Mouse (Mus musculus) thymus, postnatal 4 days (tissue): Measurements from ENCODE around the gene Mrps11.

ENCODE experiments used
- DNase-seq: peaks from one replicate; pipeline ENCODE4 v3.0.0; 2021

Gene Mrps11

DNA sequence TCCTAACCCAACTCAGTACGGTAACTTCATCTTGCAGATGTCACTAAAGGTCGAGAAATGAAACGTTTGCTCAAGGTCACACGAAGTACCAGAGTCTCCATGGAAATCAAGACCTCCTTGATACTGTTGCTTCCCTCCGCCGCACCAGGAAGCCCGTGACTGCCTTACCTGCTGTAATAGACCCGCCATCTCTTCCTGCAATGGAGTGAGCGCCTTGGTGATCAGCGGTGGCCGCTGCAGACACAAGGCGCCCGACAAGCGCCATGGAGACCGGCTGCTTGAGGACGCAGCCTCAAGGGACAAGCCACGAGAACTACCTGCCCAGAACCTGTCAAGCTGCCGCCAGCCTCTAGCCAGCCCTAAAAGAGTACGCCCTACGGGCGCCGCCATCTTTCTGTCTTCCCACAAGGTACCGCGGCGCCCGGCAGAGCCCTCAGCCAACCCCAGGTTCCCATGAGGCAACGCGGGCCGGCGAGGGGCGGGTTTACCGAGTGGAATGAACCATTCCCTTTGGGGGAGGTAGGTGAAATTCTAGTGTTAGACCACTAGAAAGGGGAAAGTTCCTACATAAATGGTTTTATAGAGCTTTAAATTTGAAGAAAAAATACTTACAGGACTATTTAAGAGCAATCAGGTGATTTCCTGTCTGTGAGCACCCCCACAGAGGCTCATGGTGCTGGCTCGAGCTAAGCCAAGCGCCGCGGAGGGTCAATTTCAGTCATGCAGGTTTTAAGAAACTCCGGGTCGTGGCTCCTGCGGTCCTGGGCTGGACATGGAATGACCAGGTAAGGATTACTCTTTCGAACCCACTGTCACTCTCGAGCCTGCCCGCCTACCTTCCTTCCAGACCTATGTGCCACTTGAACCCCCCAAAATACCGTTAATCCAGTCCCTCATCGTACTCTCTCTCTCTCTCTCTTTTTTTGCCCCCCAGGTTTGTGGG lies at the start of gene Mrps11, which contains the start of gene Mrpl46:
TSS of gene Mrps11 (plus strand) at position 481 of the 943 bp plus-strand sequence.
TSS of gene Mrpl46 (minus strand) at position 893 of the 943 bp plus-strand sequence.
- peak; percentile 92 for DNase-seq

DNA sequence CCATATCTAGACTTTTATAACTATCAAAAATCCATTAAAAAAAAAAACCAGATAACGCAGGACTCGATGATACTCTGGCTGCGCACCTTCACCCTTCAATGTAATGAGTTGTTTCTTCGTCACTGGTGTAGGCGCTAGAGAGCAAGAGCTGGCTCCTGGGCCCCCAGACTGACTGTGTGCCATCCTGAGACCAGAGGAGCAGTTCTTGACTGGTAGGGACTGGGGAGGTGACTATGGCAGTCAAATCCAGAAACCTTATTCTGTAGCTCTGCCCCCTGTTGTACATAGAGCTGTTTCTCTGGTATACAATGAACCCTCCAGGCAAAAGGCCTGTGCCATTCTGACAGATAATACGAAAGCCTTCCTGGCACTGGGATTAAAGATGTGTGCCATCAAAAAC lies 45.7 kb upstream of the Mrps11 start:
- DNase-seq = peak; percentile 65

DNA sequence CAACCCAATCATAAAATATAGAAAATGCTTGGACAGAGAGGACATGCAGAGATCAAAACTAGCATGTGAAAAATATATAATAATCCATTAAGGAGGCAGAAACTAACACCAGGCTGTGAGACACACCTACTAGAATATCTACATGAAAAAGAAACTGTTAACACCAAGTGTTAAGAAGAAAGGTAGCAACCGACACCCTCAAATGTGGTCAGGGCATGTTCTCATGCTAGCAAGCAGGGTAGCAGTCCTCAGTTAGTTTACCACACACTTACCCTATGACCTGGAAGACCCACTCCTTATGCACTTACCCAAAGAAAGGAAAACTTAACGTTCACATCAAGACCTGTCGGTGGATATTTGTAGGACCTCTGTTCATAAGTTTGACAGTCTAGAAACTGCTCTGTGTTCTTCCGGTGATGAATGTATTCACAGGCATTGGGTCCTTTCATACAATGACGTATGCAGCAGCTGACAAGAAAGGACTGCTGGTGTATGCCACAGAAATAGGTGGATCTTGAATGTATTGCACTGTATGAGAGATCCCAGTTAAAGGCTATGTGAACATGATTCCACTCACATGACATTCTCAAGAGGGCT lies 45.2 kb upstream of the Mrps11 start, which contains the start of gene Ntrk3:
TSS of gene Ntrk3 (minus strand) at position 399 of the 597 bp plus-strand sequence.
- no peak for DNase-seq

DNA sequence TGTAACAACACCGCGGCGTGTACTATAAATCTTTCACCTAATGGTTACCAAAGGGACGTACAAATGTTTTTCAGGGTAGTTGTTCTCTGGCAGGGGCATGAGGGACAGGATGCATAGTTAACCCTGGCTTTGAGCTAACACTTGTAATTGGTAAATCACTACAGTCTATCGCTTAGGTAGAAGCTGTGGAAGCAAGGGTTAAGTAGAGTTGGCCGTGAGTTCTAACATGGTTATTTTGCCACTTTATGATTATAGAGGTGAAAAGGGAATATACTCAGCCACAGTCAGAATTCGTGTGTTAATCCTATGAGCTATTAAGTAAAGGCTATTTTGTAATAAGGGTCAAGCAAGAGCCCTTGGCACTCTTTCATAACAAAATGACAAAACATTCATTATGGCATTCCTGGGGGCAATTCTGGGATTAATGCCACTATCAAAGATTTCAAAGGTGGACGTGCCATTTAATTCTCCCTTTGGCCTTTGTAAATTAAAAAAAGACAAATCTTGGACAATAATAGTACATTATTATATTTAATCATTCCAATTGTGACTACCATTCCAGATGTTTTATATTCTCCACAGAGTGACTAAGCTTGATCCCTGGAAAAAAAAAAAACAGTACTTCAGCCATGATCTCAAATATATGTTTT lies 43.4 kb upstream of the Mrps11 start:
- no peak for DNase-seq

DNA sequence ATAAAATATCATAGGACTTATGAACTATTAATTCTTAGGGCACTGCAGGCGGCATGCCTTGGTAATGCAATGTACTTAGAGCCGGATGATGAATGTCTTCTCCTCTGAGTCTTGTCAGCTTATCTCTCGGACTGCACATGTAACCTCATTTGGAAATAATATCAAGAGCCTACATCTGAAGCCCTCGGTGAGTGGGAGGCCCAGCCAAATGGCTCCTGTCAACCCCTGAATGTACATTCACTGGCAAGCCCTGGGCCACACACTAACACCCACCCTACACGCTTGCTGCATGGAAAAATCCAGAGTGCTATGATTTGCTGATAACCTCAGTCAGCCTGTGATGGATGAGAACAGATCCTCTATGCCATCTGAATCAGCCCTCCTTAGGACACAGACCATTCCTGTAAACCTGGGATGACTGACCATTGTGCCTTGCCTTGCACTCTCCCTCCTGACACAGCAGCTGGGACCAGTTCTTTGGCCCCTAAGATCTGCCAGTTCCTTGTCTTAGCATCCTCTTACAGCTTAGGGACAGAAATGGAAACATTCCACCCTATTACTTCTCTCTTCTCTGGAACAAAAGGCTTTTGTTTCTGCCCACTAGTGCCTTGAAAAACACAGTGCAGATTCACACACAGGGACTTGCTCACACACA lies 39.1 kb upstream of the Mrps11 start:
- DNase-seq = no peak

DNA sequence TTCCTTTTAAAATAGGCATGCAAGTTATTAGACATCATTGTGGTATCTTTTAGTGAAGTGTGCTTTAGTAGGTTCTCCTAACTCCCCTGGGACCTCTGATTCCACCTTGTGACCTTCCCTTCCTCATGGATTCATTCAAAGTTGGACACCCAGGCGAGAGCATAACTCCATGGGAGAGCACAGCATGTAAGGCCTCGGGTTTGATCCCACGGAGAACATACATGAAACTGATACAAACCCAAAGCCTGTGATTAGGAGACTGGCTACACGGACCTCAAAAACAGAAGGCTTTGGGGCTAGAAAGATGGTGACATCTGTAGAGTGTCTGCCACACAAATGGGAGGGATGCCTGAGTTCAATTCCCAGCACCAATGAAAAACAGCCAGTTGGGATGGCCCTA lies 30.0 kb upstream of the Mrps11 start:
- DNase-seq = no peak

DNA sequence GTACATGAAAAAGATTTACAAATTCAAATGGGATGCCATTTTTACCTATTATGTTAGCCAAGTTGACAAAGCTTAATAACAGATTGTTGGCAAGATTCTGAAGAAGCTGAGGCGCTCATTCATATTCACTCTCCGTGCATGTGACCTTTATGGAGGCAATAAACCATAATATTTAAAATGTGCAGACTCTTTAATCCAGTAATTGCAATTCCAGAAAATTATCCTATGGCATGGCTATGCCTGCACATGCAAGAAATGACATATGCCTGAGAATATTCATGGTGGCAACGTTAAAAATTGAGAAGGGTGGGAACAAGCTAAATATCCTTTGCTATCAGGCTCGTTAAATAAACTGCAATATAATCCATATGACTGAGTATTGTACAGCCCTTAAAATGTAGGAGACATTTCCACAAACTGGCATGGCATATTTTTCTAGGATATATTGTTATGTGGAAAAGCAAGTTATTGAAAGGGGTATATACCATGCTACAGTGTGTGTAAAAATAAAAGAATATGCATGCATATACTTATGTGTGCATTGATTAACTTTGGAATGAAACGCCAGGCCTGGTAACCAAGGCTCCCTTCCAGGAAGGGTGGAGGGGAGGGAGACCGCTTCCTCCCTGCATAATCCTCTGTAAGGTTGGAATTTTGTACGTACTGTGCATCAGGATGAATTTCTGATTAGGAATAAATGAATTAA lies 29.0 kb upstream of the Mrps11 start:
- no peak for DNase-seq

DNA sequence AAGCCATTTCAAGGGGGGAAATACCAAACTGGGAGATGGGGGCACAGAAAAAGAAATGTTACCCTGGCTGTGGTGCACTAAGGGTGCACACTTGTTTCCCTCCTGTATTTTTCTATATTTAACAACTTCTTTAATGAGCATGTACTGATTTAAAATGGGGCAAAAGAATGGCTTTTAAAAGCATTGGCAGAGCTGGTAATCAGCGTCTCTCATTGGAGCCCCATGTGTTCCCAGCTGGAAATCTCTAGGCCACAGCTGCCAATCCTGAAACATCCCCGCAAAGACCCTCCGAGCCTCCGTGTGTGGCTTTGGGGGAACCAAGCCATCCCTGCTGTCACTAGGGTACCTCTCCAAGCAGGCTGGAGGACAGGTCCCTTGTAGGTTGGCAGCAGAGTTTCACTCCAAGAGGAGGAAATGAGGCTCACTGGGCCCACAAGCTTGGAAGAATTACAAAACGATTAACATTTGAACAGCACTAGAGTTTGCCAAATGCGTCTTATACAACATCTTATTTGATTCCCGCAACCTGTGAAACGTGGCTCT lies 28.4 kb upstream of the Mrps11 start:
- no peak for DNase-seq

DNA sequence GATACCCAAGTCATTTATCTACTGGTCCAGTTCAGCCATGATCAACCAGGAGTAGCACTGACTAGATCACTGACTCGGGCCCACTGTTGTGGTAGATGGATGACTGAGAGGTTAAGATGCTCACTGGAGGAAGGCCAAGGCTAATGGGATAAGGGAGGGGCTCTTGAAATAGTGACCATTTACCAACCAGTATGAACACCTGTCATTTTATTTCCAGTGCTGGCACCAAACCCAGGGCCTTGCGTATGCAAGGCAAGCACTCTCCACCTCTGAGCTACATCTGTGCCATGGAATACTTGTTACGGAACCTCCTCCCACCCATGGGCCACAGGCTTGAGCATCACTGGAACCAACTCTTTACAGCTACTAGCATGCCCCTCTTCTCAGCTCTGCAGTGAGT lies 19.1 kb upstream of the Mrps11 start:
- DNase-seq = no peak

DNA sequence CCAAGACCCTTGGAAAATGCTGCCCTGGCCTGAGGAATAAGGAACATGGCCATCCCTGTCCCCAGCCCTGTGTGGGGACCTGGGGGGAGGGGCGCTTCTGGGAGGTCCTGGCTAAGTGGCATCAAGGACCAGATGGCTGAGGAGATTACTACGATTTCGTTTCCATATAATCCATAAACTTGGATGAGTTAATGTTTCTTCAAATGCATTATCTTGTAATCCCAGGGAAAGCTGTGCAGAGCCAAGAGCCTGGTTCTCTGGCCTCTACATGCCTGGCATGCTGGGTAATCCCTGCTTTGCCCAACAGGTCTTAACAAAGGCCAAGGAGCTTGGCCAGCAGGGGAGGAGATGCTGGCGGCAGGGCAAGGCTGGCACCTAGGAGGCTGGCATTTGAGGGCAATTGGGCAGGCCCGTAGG lies 17.7 kb upstream of the Mrps11 start:
- peak; percentile 36 for DNase-seq

DNA sequence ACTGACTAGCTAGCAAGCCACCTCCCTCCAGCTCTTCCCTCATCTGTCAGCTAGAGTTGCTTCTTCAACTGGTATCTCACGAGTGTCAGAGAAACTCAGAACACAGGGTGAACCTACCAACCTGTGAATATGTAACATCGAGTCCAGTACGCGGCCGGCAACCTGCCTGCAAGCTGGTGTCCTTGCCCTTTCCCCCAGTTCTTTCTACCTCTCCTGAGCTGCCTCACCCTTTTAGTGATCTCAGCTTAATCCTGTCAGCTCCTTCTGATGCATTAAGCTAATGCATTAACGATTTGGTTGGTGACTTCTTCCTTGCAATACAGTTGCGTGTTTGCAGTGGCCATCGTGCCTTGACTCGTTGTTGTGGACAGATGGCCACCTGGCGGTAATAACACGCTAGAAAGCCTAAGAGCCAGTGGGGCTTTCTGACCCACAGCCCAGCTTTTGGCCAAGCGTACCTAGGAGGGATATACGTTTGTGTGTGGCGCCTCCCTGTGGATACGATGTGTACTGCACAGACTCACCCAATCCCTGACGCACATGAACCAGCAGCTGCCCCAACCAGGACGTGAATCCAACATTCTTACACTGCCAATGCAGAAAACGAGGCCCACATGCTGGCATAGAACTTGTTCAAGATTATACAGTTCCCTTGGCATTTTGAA lies 16.8 kb upstream of the Mrps11 start:
- DNase-seq = peak; percentile 94

DNA sequence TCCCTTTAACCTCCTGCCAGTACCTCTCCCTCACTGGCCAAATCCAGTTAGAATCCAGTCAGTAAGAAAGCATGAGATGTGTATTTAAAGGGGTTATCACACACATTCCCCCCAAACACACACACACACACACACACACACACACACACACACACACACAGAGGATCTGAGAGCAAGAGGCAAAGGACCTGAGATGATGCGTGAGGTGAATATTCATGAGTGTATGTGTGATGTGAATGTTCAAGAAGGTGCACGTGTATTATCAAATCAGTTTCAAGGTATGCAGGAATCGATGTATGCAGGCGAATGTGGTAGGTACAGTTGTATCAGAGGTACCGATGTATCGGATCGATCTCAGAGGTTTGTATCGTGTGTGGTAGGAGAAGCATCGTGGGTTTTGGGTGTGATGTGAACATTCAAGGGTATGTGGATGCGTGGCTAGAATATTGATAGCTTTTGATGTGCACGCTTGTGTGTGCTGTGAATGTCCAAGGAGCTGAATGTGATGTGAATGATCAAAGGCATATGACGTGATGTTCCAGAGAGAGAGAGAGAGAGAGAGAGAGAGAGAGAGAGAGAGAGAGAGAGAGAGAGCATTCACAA lies 14.9 kb upstream of the Mrps11 start:
- no peak for DNase-seq

DNA sequence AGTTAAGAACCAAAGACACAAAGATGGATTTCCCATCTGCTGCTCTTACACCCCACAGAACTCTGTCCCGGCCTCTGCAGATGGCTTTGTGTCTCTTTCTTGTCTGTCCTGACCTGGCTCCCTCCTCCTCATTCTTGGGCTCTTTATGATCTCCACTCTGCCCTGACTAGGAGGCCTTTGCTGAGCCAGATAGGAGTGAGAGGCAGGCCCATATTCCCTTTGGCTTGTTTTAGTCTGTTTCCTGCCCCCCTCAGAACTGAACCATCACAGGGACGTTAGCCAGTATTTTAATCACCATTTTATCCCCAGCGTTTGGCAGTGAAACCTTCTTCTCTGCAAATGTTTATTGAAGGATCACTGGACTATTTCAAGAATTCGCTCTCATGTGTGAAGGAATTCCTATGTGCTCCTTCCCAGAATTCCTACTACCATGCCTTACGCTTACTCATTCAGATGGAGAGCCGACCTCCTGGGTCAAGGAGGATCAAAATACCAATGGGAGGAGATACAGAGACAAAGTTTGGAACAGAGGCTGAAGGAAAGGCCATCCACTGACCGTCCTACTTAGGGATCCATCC lies 13.8 kb upstream of the Mrps11 start:
- DNase-seq = no peak

DNA sequence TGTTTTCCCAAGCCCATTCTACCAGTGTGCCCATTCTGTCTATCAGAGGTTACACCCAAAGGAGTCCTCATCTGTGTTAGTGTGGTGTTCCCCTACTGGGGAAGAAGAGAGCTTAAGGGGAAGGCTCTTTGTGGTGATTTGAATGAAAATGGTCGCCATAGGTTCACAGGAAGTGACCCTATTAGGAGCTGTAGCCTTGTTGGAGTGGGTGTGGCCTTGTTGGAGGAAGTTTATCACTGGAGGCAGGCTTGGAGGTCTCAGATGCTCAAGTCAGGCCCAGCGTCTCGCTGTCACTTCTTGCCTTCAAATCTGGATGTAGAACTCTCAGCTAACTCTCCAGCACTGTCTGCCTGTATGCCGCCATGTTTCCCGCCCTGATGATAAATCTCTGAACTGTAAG lies 12.0 kb upstream of the Mrps11 start:
- DNase-seq = no peak

DNA sequence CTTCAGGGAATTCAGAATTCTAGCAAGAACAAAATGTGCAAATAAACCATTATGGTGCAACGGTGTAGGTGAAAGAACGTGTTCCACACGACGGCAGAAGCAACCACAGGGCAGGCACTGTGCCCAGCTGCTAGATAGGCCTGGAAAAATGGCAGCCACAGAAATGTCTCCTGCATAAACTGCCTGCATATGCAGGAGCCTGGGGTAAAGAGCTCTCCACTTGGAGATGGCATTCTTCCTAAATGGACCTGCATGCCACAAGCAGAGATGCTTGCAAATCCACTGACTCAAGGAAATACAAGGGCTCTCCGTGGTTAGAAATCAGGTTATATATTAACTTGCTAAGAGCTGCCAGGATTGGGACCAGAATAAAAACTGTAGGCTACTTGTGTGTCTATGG lies 4.2 kb upstream of the Mrps11 start:
- no peak for DNase-seq

DNA sequence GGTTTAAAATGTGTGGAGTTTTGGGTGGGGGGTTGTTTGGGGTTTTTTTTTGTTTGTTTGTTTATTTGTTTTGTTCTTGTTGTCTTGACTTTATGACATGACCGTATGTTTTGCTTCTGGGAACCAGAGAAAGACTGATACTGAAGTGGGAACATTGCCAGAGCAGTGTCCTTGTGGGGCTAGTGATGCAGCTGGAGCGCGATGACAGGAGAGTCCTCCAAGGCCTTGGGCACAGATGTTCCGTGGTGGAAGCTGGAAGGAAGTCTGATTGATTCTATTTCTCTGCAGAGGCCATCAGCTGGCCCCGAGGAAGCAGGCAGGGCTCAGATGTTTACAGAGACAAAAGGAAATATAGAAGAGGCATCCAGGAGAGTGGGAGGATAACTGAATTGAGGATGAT lies 3.0 kb downstream of the Mrps11 start:
- DNase-seq = no peak

DNA sequence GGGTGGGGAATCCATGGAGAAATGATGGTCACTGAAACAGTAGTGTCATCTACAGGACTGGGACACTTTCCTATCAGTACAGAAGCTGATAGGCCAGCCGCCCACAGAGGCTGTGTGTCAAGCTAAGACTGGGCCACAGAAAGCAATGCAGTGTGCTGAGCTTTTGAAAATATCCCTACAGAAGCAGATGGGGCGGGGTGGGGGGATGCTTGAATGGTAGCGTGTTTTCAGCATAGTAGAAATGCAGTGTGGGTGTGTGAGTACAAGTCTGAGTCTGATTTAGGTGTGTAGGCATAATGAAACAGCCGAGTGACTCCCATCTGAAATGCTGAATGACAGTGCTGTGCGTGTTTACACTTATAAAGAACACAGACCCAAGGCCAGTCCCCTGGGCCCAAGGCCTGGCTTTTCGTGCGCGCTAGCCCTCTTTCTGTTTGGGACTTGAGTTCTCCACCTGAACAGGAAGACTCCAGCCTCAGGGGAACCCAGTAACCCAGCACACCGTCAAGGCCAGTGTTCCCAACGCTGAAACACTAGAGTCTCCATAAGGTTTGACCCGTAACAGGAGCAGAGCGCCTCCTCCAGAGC lies 5.0 kb downstream of the Mrps11 start:
- no peak for DNase-seq

DNA sequence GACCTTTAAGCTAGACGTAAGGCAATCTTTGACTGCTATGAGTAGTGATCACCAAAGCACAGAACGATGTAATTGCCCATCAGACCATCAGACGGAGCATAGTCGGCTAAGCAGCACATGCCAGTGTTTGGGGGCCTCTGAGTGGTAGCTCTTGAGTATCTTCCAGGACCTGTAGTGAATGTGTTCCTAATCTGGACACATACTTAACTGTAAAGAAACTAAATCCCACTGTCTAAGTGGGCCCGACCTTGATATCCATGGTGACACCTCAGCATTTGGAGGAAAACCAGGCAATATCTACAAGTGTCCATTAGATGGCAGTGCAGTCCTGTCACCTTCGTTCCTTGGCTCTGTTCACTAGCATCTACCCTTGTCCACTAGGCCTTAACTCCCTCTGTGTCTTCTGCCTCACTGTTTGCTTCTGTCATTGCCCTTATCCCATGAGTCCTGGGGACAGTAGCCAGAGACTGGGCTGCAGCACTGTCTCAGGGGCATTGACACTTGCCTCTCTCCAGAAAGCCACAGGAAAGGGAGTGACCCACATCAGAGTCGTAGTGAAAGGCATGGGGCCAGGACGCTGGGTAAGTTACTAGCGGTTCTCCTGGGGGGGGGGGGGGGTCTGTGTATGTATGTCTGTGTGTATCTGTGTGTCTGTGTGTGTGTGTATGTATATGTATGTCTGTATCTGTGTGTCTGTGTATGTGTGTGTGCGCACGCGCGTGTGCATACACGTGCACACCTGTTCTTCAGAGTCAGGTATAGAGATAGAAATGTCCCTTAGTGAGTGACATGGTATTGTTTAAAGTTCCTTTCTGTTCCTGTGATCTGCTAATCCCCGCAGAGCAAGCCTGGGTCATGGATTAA lies 8.7 kb downstream of the Mrps11 start:
- DNase-seq = peak; percentile 52

DNA sequence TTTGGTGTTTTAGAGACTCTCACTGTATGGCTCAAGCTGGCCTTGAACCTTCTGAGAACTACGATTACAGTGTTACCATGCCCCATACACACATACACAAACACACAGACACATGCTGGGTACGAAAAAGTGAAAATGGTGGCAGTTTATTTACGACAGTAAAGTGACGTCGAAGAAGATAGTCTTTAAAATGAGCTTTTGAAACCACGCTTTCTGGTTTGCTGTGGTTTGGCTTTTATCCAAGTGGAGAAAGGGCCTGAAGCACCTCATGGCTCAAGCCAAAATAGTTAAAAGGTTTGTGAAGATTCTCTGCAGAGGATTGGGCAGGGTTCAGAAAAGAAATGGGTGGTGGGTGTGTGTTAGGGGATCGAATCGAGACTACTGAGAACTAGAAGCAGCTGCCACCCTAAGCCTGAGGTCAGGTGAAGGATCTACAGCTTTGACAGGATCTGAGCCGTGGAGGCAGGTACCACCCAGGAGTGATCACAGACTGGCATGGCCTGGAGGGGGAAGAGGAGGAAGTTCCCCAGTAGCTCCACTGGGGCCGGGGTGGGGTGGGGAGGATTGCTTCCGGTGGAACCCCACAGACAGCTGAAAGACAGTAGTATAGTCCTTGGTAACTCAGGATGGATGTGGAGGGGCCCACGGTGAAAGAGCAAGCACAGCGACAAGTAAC lies 11.1 kb downstream of the Mrps11 start:
- peak; percentile 33 for DNase-seq
